Comparison of ENCODE assay signal across 18 mouse cellular contexts in the genomic region with DNA sequence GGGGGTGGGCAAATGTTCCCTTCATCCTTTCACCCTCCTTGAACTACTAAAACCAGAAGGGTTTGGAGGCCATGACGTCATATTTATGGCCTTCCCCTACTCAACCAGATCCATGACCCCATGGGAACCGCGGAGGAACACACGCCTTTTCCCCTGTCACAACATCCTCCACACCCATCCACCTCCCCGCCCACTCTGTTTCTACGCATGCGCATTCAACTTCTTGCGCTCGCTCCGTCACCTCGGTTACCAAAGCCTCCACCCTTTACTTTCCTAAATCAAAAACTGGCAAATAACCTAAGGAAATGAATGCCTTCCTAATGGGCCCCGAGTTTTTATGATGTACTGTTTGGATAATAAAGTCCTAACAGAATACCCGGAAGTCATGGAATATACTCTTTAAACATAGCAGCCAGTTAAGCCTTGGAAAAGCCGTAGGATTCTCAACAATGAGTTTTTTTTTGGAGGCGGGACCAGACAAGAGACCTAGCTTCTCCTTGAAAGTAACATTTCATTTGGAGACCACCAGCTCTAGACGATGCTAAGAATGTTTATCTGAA.
DNase-seq lines count a peak whose midpoint lies in the region; ATAC-seq lines count a peak whose summit lies in the region.
"Had no signal": no experiment of that assay in that cellular context is flagged by ENCODE, and none has a peak within 500 bp of the region (broad histone marks: within the 10 kb centered on the region; RNA-seq: fewer than 3 reads in every experiment).

No protein-coding gene starts in this region.

- ATAC-seq in heart, embryonic 12.5 days (ENCODE audit: insufficient number of reproducible peaks, low FRiP score), result no peak
- ATAC-seq in liver, embryonic 12.5 days, result no peak
- ATAC-seq: forebrain, embryonic 14.5 days; inflammation-experienced regulatory T-cells, adult 6 months; liver, postnatal 0 days had no signal

- H3K4me1 ChIP-seq in heart, embryonic 12.5 days (replicated peaks), result peaks cover 10% of the 10 kb centered on the region
- H3K4me1 ChIP-seq in liver, embryonic 12.5 days, result peaks cover 13% of the 10 kb centered on the region
- H3K4me1 ChIP-seq: neural tube, embryonic 12.5 days had no signal

- 88% methylated on average over 16 of the region's 16 CpGs for WGBS in heart, embryonic 12.5 days
- WGBS in liver, embryonic 12.5 days (ENCODE audit: insufficient replicate concordance), result 77% methylated on average over 16 of the region's 16 CpGs

- H3K9me3 ChIP-seq in heart, embryonic 12.5 days (replicated peaks), result no peaks in the 10 kb centered on the region
- H3K9me3 ChIP-seq in liver, embryonic 12.5 days (replicated peaks), result no peaks in the 10 kb centered on the region
- H3K9me3 ChIP-seq: limb, embryonic 12.5 days; neural tube, embryonic 12.5 days had no signal

- no peaks in the 10 kb centered on the region for H3K36me3 ChIP-seq in heart, embryonic 12.5 days
- no peaks in the 10 kb centered on the region for H3K36me3 ChIP-seq in liver, embryonic 12.5 days
- H3K36me3 ChIP-seq: limb, embryonic 12.5 days; midbrain, embryonic 10.5 days; neural tube, embryonic 12.5 days had no signal

- H3K4me3 ChIP-seq in heart, embryonic 12.5 days, result no peak overlapping the region
- H3K4me3 ChIP-seq in liver, embryonic 12.5 days, result no peak overlapping the region
- H3K4me3 ChIP-seq: limb, embryonic 12.5 days; midbrain, embryonic 10.5 days; neural tube, embryonic 12.5 days had no signal

- H3K4me2 ChIP-seq in heart, embryonic 12.5 days, result no peak overlapping the region
- no peak overlapping the region for H3K4me2 ChIP-seq in liver, embryonic 12.5 days
- H3K4me2 ChIP-seq: limb, embryonic 12.5 days; neural tube, embryonic 12.5 days had no signal

- no peaks in the 10 kb centered on the region for H3K27me3 ChIP-seq in heart, embryonic 12.5 days (replicated peaks)
- 0 out of 2 replicates have a peak, but pooled peaks cover under 1% of the 10 kb centered on the region for H3K27me3 ChIP-seq in liver, embryonic 12.5 days (replicated peaks)
- H3K27me3 ChIP-seq: neural tube, embryonic 12.5 days had no signal

- DNase-seq in heart, adult 18-20 months, result peak; percentile 55 to 85
- peak; percentile 86 for DNase-seq in ES-CJ7 (ENCODE audit: low read depth, low spot score)
- DNase-seq in heart, adult 9 months (ENCODE audit: low spot score in 2 of 2), result peak; percentile 68 to 74
- DNase-seq in lung, postnatal 10 days, result peak; percentile 87
- DNase-seq in T-cell, adult 2 months (ENCODE audit: low spot score), result no peak
- no peak for DNase-seq in layer of hippocampus, postnatal 10 days (ENCODE audit: low spot score in 2 of 2)
- DNase-seq: B cell, adult 2 months; cerebellum, postnatal 10 days; liver, postnatal 0 days; right cerebral cortex, postnatal 14 days; thymus, postnatal 36 days had no signal

- H3K27ac ChIP-seq in heart, embryonic 12.5 days (ENCODE audit: poor library complexity, severe bottlenecking), result no peak overlapping the region
- no peak overlapping the region for H3K27ac ChIP-seq in liver, embryonic 12.5 days
- H3K27ac ChIP-seq: limb, embryonic 12.5 days; midbrain, embryonic 10.5 days; neural tube, embryonic 12.5 days had no signal

- H3K9ac ChIP-seq in heart, embryonic 12.5 days, result no peak overlapping the region
- no peak overlapping the region for H3K9ac ChIP-seq in liver, embryonic 12.5 days
- H3K9ac ChIP-seq: limb, embryonic 12.5 days; liver, postnatal 0 days; neural tube, embryonic 12.5 days had no signal

Comparison
In these comparisons a context has a peak if more than half of its experiments do, and no peak if none do; other contexts are left out.
1. DNase-seq: peak in heart, adult 18-20 months (2 of 2), ES-CJ7 (single experiment), heart, adult 9 months (2 of 2) and lung, postnatal 10 days (single experiment); none in T-cell, adult 2 months (single experiment) and layer of hippocampus, postnatal 10 days (0 of 2).